Mouse (Mus musculus) lung, postnatal 0 days (tissue): ENCODE measurements at regions not wholly inside any gene's neighbourhood (a gene's known extent, or its start where the extent isn't known, plus 50 kb on each side); places are given as distances from the start of the nearest gene placed in this dataset.

Experiments used
- CTCF ChIP-seq: IDR thresholded peaks from 2 replicates; pipeline ENCODE4 v1.5.1; 2016; ENCODE audit warnings: antibody characterized with exemption, mild to moderate bottlenecking
- EP300 ChIP-seq: IDR thresholded peaks from 2 replicates; pipeline ENCODE4 v1.6.1; 2016; ENCODE audit warnings: antibody characterized with exemption, mild to moderate bottlenecking, control low read depth

GRCm38 (mm10) chr12:114597672-114598071 lies 1054.0 kb downstream of the Adam6a start:
- TF ChIP-seq CTCF (no peak), EP300 (no peak)
